Mouse (Mus musculus) cortical plate, adult 2 months (tissue): ENCODE measurements around the gene Gm29427.

ENCODE experiments used
- CTCF ChIP-seq: fragments of 200-500 bp; IDR thresholded peaks from 2 replicates; pipeline ENCODE4 v1.5.1; 2011; ENCODE audit warnings: mild to moderate bottlenecking, control low read depth, low read length; ENCODE audit not compliant: insufficient read depth; ENCODE audit errors: extremely low read depth
- POLR2A ChIP-seq: fragments of 200-500 bp; IDR thresholded peaks from 2 replicates; pipeline ENCODE4 v1.6.1; 2011; ENCODE audit warnings: mild to moderate bottlenecking, low read length, control low read depth; ENCODE audit not compliant: insufficient read depth; ENCODE audit errors: extremely low read depth

DNA sequence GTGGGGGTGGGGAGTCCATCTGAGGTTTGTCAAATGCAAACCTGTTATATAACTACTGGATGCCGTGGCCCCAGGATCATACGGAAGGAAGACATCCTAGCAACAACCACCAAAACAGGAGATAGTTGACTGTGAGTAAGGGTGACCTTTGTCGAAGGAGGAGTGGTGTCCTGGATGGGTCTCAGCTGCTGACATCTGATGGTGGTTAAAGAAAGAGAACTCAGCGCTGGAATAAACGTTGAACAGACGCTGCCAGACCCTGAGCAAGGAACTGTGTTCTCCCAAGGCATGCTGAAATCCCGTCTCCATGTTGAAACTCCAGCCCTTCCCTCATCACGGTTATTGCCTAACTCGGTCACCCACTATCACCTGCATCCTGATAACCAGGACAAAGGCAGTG is 44.1 kb upstream of the Gm29427 start:
- TF ChIP-seq CTCF (no peak), POLR2A (no peak)
